Mouse (Mus musculus) embryonic fibroblast, embryonic 13.5 days (primary cell): ENCODE data around the gene Kcnk10.

ENCODE experiments used
- CTCF ChIP-seq: IDR thresholded peaks from 2 replicates; pipeline ENCODE4 v1.5.1; 2011; ENCODE audit warnings: mild to moderate bottlenecking, control low read depth, low read length, moderate library complexity, borderline replicate concordance; ENCODE audit not compliant: insufficient read depth
- POLR2A ChIP-seq: IDR thresholded peaks from 2 replicates; pipeline ENCODE4 v1.6.1; 2011; ENCODE audit warnings: low read depth, mild to moderate bottlenecking, control low read depth, low read length, moderate library complexity

DNA sequence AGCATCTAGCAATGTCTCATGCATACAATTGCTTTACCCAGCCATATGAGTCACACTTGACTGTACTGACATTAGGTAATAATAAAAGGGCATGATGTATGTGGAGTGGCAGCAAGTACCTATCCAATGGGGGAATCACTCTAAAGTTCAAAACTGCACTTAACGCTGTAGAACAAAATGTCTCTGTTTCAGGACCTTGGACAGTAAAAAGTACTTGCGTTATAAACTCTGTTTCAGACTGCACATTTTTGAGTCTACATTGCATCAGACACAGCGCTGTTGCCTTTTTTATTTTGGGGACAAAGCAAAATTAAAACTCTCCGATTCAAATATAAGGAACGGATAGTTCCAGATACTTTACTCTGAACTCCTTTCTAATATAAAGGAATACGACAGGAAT, 10.5 kb upstream of the Kcnk10 start:
- TF ChIP-seq CTCF (no peak), POLR2A (no peak)
